Mouse (Mus musculus) v-Abl transformed pro-B cells (cell line): ENCODE measurements around the gene Gm20422.

ENCODE experiments used
- in situ Hi-C, 2 experiments: fragments of 400-800 bp; cut with MboI; formaldehyde crosslinking; loops; one replicate each; pipeline ENCODE4 v1.15.1; 2025; ENCODE audit not compliant: unreplicated experiment in 2 of 2

Gm20422 gene

GRCm38 (mm10) chr8:69794901-69795300, 20.2 kb upstream of the Gm20422 start:
- in situ Hi-C loops, result no loop called here

DNA sequence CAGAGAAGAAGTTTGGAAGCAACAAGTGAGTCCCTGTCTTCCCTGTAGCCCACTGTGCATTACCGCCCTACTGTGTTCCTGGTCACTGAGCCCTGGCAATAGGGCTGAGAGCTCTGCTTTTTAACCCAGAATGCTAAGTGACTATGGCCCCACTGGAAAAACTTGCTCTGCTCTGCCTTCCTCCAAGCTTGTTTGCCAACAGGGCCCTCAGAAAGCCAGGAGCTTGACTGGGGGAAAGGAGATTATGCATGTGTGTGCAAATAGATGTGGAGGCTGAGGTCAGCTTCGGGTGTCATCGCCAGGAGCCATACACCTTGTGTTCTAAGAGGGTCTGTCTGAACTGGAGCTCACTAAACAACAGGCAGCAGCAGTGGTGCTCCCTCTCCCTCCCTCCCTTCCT, 19.4 kb upstream of the Gm20422 start:
- in situ Hi-C loops, result no loop called here

DNA sequence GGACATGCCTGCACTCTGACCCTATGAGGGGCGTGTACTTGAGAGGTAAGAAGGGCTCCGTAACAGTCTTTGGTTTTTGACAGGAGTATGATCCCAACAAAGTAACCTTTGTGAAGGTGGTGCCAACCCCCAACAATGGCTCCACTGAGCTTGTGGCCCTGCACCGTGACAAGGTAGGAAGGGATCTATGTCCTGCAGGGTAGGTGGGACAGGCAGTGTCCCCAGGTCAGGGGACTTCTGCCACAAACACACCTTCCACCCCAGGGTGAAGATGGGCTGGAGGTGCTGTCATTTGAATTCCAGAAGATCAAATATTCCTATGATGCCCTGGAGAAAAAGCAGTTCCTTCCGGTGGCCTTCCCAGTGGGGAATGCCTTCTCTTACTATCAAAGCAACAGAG, 19.0 kb upstream of the Gm20422 start:
- in situ Hi-C loops, result no loop called here

GRCm38 (mm10) chr8:69791415-69792068, 16.9 kb upstream of the Gm20422 start:
- in situ Hi-C loops, result no loop called here

GRCm38 (mm10) chr8:69790773-69791367, 16.2 kb upstream of the Gm20422 start, which contains the start of the genes Atp13a1 and Zfp866:
Gene Atp13a1, plus strand, starts transcription at chr8:69791163.
Gene Zfp866, minus strand, starts transcription at chr8:69791178.
- in situ Hi-C loops, result no loop called here

GRCm38 (mm10) chr8:69790364-69790763, 15.7 kb upstream of the Gm20422 start:
- in situ Hi-C loops, result no loop called here

- in situ Hi-C loops, result no loop called here
These were observed 15.0 kb upstream of the Gm20422 start for GRCm38 (mm10) chr8:69789731-69790130.

GRCm38 (mm10) chr8:69789105-69789504, 14.4 kb upstream of the Gm20422 start:
- in situ Hi-C loops, result no loop called here

DNA sequence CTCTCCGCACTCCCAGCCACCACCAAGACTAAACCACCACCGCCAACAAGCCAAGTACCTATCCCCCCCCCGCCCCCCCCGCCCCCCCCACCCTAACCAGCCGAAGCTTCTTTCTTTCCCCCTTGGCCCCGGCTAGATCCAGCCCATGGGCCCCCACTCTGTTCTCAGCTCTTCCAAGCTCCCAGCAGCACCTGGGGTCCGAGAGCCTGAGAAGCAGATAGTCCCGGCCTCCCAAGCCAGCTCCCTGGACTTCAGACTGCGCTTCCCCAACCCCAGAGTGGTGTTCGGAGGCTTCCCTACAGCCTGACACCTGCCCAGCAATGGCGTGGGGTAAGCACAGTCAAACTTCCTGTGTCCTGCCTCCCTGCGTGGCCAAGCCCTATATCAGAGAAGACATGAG, 2.4 kb upstream of the Gm20422 start:
- in situ Hi-C loops, result no loop called here

DNA sequence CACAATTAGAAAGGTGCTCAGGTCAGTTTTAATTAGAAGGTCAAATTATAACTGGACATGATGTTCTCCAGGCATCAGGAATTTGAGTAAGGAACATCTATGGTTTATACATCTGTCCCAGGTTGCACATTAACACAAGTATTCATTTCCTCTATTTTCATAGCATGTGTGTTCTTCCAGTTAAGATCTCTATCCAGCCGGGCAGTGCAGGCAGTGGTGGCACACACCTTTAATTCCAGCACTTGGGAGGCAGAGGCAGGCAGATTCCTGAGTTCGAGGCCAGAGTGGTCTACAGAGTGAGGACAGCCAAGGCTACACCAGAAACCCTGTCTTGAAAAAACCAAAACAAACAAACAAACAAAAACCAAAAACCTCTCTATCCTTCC, 456 bp upstream of the Gm20422 start:
- in situ Hi-C loops, result no loop called here

- in situ Hi-C loops, result no loop called here
These were observed 2.6 kb downstream of the Gm20422 start for GRCm38 (mm10) chr8:69772106-69772505.

DNA sequence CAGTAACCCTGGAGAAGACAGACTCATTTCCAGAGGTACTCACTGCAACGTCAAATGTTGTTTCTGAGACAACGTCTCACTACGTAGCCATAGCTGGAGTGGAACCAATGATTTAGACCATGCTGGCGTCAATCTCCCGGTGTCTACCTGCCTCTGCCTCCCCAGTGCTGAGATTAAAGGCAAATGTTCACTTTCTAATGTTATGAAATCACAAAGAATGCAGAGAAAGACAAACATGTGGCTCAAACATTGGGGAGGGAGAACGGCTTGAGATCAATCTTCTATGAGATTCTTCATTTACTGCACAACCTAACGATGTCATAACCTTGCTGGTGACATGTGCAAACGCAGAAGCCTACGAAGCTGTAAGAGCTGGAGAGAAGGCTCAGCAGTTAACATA, 3.5 kb downstream of the Gm20422 start:
- in situ Hi-C loops, result no loop called here

- in situ Hi-C loops, result no loop called here
These were observed 12.8 kb downstream of the Gm20422 start for GRCm38 (mm10) chr8:69761814-69762445.

GRCm38 (mm10) chr8:69758316-69758715, 16.4 kb downstream of the Gm20422 start:
- in situ Hi-C loops, result no loop called here

DNA sequence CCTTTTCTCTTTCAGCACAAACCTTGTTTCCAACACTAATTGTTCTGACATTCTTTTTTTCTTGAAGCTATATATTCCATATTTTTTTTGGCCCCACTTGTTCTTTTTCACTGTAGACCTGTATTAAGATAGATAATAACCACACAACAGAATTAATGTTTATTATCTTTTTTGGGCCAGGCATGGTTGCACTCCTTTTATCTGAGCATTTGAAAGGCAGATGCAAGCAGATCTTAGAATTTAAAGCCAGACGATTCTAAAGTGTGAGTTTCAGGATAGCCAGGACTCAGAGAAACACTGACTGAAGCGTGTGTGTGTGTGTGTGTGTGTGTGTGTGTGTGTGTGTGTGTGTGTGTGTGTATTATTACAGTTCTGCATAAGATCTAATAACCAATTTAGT, 22.2 kb downstream of the Gm20422 start:
- in situ Hi-C loops, result no loop called here

- in situ Hi-C loops, result no loop called here
These were observed 24.9 kb downstream of the Gm20422 start, which contains the start of gene Zfp963 for GRCm38 (mm10) chr8:69749544-69750454. Gene Zfp963, minus strand, starts transcription at chr8:69749970.

GRCm38 (mm10) chr8:69741231-69741630, 33.5 kb downstream of the Gm20422 start:
- in situ Hi-C loops, result no loop called here

DNA sequence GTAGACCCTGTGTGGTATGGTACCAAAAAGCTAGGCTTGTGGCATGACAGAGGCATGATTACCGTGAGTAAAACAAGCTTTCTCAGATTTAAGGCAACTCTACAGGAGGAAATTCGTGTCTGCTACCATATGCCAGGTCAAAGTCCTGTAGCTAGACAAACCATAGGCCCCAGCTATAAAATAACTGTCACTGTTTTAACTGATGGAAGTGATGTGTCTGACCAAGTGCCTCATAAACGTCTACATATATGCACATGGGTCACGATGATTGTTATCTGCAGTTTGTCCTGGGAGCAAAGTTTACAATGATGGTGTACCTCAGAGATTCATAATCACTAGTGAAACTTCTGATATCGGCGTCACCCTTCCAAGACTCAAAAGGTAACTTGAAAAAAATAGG, 33.9 kb downstream of the Gm20422 start:
- in situ Hi-C loops, result no loop called here

DNA sequence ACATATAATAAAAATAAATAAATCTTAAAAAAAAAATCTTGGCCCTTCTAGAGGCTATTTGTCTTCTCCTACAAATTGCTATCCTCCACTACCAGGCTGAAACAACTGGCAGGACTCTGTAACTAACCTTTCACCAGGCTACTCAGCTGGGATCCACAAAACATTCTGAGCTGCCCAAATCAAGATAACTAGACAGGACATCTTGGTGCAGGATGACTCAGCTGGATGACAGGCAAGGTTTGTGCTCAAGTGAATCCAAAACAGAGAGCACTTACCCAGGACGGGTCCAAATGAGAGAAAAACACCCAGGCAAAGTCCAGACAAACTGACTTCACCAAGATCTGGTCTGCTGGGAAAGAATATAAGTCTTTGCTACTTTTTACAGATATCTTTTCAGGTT, 39.2 kb downstream of the Gm20422 start:
- in situ Hi-C loops, result no loop called here

DNA sequence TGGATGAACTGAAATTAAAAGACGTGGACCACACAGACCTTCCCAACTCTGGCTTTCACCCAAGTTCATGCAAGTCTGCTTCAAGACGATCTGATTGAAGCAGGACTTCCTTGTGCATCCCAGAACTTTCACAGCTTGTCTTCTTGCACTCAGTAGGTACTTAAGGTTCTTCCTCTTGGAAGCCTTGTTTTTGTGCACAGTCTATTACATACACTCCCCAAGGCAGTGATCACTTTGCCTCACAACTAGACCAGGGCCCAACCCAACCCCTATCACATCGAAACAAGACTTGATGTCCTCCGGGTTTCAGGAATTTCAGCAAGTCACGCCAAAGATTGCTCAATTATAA, 57.5 kb downstream of the Gm20422 start:
- in situ Hi-C loops, result loop anchor here (10.0 kb wide), 1 partner anchor 92 kb away; the partner anchor contains the start of gene Zfp868 (in 2 of the 2)
